Mouse (Mus musculus): ENCODE measurements at regions not wholly inside any gene's neighbourhood (a gene's known extent, or its start where the extent isn't known, plus 50 kb on each side); places are given as distances from the start of the nearest gene placed in this dataset.

DNA sequence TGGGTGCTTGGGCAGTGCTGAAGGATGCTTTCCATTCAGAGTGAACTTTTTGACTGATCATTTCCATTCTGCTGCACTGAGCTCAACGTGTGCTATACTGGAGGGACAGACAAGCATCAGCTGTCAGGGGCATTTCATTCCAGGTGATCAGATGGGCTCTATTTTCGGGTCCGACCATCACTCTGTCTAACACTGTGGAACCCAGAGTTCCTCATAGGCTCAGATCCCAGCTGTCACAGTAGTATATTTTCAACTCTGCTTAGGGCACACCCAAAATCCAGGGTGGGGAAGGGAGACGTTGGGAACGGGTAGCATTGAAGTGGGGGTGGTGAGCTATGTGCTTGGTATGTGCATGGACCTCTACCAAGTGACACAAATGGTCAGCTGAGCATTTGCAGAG is 120.1 kb downstream of the Klhl25 start:
- 81% methylated on average over 5 of the region's 5 CpGs for WGBS
- no peak for ATAC-seq (ENCODE audit: low FRiP score, low TSS enrichment)
- no peaks in the 10 kb centered on the region for H3K9me3 ChIP-seq (ENCODE audit: control insufficient read depth, low read length)

DNA sequence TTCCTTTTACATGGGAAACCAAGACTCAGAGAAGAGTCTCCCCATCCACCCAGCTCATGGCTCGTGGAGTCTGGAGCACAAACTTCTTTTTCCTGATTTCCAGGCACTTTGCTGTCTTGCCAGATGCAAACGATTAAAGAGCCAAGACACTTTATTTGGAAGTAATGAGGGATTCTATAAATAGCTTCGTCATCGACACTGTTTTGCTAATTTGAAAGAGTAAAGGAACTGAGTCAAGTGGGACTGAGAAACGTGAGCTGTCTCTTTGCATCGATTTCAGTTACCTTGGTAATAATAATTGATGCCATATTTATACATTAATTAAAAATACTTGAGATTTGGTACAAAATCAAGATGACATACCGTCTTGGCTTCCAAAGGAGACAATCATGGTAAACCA is 122.8 kb downstream of the Klhl25 start:
- Histone ChIP-seq H3K27ac (replicated peaks) (no peak overlapping the region), H3K9ac (ENCODE audit: low read length) (no peak overlapping the region), H3K27me3 (ENCODE audit: control insufficient read depth, insufficient read depth, low read length) (no peaks in the 10 kb centered on the region), H3K4me1 (replicated peaks; ENCODE audit: control insufficient read depth, insufficient read depth) (no peaks in the 10 kb centered on the region), H3K4me2 (replicated peaks; ENCODE audit: low read depth) (no peak overlapping the region), H3K36me3 (ENCODE audit: control insufficient read depth, insufficient read depth, low read length) (no peaks in the 10 kb centered on the region), H3K4me3 (ENCODE audit: low read depth, low read length) (no peak overlapping the region), H3K9me3 (ENCODE audit: control insufficient read depth, low read length) (no peaks in the 10 kb centered on the region)
- 73% methylated on average over 7 of the region's 7 CpGs for WGBS
- ATAC-seq (ENCODE audit: low FRiP score, low TSS enrichment) (no peak), DNase-seq (ENCODE audit: low spot score) (no peak)
- no peak for TF ChIP-seq CTCF (IDR thresholded peaks at IDR 0.05; ENCODE audit: low read depth)

More for the DNA sequence above, 120.1 kb downstream of the Klhl25 start:
- no peaks in the 10 kb centered on the region for H3K27me3 ChIP-seq (ENCODE audit: control insufficient read depth, insufficient read depth, low read length)
- H3K9ac ChIP-seq (ENCODE audit: low read length): no peak overlapping the region
- H3K27ac ChIP-seq (replicated peaks): no peak overlapping the region
- H3K4me1 ChIP-seq (replicated peaks; ENCODE audit: control insufficient read depth, insufficient read depth): no peaks in the 10 kb centered on the region
- no peak overlapping the region for H3K4me3 ChIP-seq (ENCODE audit: low read depth, low read length)
- H3K36me3 ChIP-seq (ENCODE audit: control insufficient read depth, insufficient read depth, low read length): no peaks in the 10 kb centered on the region
- DNase-seq (ENCODE audit: low spot score): no peak
- TF ChIP-seq CTCF (IDR thresholded peaks at IDR 0.05; ENCODE audit: low read depth) (no peak), EP300 (optimal IDR thresholded peaks at IDR 0.05) (no peak)
- H3K4me2 ChIP-seq (replicated peaks; ENCODE audit: low read depth): no peak overlapping the region

DNA sequence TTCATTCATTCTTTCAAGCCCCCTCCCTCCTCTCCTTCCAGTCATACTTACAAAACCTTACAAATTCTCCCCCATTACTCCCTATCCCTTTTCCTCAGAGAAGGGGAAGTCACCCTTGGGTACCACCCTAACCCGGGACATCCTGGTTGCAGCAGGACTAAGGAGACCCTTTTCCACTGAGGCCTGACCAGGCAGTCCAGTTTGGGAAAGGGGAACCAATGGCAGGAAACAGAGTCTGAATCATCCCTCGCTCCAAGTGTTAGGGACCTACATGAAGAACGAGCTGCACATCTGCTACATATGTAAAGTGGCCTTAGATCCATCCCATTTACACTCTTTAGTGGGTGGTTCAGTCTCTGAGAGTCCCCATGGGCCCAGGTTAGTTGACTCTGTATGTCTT is 123.6 kb downstream of the Klhl25 start:
- no peaks in the 10 kb centered on the region for H3K9me3 ChIP-seq (ENCODE audit: control insufficient read depth, low read length)
- no peak overlapping the region for H3K4me2 ChIP-seq (replicated peaks; ENCODE audit: low read depth)
- ATAC-seq (ENCODE audit: low FRiP score, low TSS enrichment) (no peak), DNase-seq (ENCODE audit: low spot score) (no peak)
- H3K36me3 ChIP-seq (ENCODE audit: control insufficient read depth, insufficient read depth, low read length): no peaks in the 10 kb centered on the region
- no peaks in the 10 kb centered on the region for H3K4me1 ChIP-seq (replicated peaks; ENCODE audit: control insufficient read depth, insufficient read depth)
- H3K9ac ChIP-seq (ENCODE audit: low read length): no peak overlapping the region
- 86% methylated on average over 3 of the region's 3 CpGs for WGBS
- H3K27me3 ChIP-seq (ENCODE audit: control insufficient read depth, insufficient read depth, low read length): no peaks in the 10 kb centered on the region
- no peak overlapping the region for H3K27ac ChIP-seq (replicated peaks)
- no peak overlapping the region for H3K4me3 ChIP-seq (ENCODE audit: low read depth, low read length)
- TF ChIP-seq CTCF (IDR thresholded peaks at IDR 0.05; ENCODE audit: low read depth) (no peak), EP300 (optimal IDR thresholded peaks at IDR 0.05) (no peak)

DNA sequence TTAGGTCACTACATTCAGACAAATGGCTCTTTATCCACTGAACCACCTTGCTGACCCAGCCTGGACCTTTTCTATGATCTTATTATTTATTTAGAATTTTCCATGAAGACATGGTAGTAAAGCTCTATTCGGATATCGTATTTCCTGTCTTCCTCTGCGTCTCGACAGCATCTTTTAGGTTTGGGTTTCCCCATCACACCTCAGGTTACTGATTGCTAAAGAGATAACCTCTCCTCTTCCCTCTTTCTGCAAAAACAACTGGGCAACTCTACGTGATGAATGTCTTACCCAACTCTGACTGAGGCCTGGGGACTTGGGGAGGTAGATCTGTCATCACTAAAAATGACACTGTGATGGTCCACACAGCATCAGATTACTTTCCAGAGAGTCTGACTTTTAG is 133.4 kb downstream of the Klhl25 start:
- no peaks in the 10 kb centered on the region for H3K9me3 ChIP-seq (ENCODE audit: control insufficient read depth, low read length)
- no peak overlapping the region for H3K4me2 ChIP-seq (replicated peaks; ENCODE audit: low read depth)
- TF ChIP-seq EP300 (optimal IDR thresholded peaks at IDR 0.05): no peak
- TF ChIP-seq CTCF (IDR thresholded peaks at IDR 0.05; ENCODE audit: low read depth): no peak
- H3K9ac ChIP-seq (ENCODE audit: low read length): no peak overlapping the region
- ATAC-seq (ENCODE audit: low FRiP score, low TSS enrichment): no peak
- H3K4me3 ChIP-seq (ENCODE audit: low read depth, low read length): no peak overlapping the region
- no peak for DNase-seq (ENCODE audit: low spot score)
- 30% methylated on average over 5 of the region's 5 CpGs for WGBS
- H3K27ac ChIP-seq (replicated peaks): no peak overlapping the region
- H3K36me3 ChIP-seq (ENCODE audit: control insufficient read depth, insufficient read depth, low read length): no peaks in the 10 kb centered on the region
- no peaks in the 10 kb centered on the region for H3K4me1 ChIP-seq (replicated peaks; ENCODE audit: control insufficient read depth, insufficient read depth)
- no peaks in the 10 kb centered on the region for H3K27me3 ChIP-seq (ENCODE audit: control insufficient read depth, insufficient read depth, low read length)

DNA sequence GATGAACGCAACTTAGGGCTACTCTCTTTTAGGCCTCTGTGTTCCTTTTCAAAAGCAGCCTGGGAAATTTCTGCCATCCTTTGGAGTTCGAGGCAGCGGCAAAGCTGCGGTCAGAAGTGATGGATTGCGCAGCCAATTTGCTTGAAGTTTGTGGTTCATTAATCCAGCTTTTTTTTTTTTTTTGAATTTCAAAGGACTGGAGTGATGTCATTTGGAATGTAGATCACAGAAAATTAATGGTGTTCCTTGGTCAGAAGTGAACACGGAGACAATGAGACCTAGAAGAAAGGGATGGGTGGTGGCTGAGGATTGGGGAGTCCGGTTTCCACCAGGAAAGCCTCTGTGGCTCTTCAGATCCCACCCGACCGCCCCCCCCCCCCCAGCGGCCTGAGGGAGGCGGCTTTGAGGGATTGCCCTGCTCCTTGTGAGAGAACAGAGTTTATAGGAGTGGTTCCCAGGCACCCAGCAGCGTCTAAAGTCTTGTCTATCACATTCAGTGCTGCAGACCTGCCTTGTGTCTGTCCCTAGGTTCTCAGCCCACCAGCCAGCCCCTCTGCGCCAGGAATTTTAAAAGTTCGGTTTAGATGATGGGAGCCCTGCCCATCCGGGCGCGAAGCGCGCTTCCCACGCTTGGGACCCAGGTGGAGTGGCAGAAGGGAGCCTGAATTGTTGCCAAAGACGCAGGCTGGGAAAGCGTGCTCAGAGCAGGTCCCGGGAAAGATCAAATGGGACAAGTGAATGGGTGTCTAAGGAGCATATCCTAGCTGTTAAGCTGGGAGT is 135.1 kb downstream of the Klhl25 start:
- Histone ChIP-seq H3K4me3 (ENCODE audit: low read depth, low read length) (no peak overlapping the region), H3K27ac (replicated peaks) (no peak overlapping the region), H3K9me3 (ENCODE audit: control insufficient read depth, low read length) (no peaks in the 10 kb centered on the region), H3K27me3 (ENCODE audit: control insufficient read depth, insufficient read depth, low read length) (no peaks in the 10 kb centered on the region), H3K4me1 (replicated peaks; ENCODE audit: control insufficient read depth, insufficient read depth) (no peaks in the 10 kb centered on the region), H3K9ac (ENCODE audit: low read length) (no peak overlapping the region), H3K36me3 (ENCODE audit: control insufficient read depth, insufficient read depth, low read length) (no peaks in the 10 kb centered on the region), H3K4me2 (replicated peaks; ENCODE audit: low read depth) (no peak overlapping the region)
- 15% methylated on average over 22 of the region's 23 CpGs for WGBS
- DNase-seq (ENCODE audit: low spot score): no peak
- no peak for TF ChIP-seq CTCF (IDR thresholded peaks at IDR 0.05; ENCODE audit: low read depth)
- TF ChIP-seq EP300 (optimal IDR thresholded peaks at IDR 0.05): no peak
- no peak for ATAC-seq (ENCODE audit: low FRiP score, low TSS enrichment)

DNA sequence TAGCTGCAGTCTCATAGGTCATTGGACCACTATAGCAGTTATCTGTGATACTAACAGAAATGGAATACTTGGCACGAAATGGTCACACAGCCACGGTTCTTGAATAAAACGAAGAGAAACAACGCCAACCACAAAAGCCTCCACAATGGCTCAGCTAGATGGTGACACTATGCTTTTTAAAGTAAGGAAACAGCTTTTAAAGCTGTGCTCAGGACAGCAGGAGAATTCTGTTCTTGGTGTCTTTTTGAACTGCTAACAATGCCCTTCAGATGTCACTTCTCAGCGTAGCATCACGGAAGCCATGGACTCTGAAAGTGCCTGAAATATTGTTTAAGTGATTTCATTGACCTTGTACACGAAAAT is 135.7 kb downstream of the Klhl25 start:
- Histone ChIP-seq H3K9me3 (ENCODE audit: control insufficient read depth, low read length) (no peaks in the 10 kb centered on the region), H3K9ac (ENCODE audit: low read length) (no peak overlapping the region), H3K4me1 (replicated peaks; ENCODE audit: control insufficient read depth, insufficient read depth) (no peaks in the 10 kb centered on the region), H3K36me3 (ENCODE audit: control insufficient read depth, insufficient read depth, low read length) (no peaks in the 10 kb centered on the region), H3K27me3 (ENCODE audit: control insufficient read depth, insufficient read depth, low read length) (no peaks in the 10 kb centered on the region), H3K4me3 (ENCODE audit: low read depth, low read length) (no peak overlapping the region), H3K4me2 (replicated peaks; ENCODE audit: low read depth) (no peak overlapping the region), H3K27ac (replicated peaks) (no peak overlapping the region)
- no peak for TF ChIP-seq CTCF (IDR thresholded peaks at IDR 0.05; ENCODE audit: low read depth)
- no peak for TF ChIP-seq EP300 (optimal IDR thresholded peaks at IDR 0.05)
- ATAC-seq (ENCODE audit: low FRiP score, low TSS enrichment): no peak
- DNase-seq (ENCODE audit: low spot score): no peak
- WGBS: 63% methylated on average over 7 of the region's 7 CpGs
